Mouse (Mus musculus) limb, embryonic 13.5 days (tissue): ENCODE measurements at regions not wholly inside any gene's neighbourhood (a gene's known extent, or its start where the extent isn't known, plus 50 kb on each side); places are given as distances from the start of the nearest gene placed in this dataset.

ENCODE experiments used
- ATAC-seq: fragments of 200-750 bp; cut with Nextera tagmentation; 2 replicates; pipeline ENCODE4 v1.8.0; 2017; ENCODE audit warnings: low read depth, moderate number of reproducible peaks, moderate TSS enrichment; ENCODE audit not compliant: low FRiP score
- H3K27ac ChIP-seq: fragments of 300-500 bp; sonication (generic); 2 replicates; pipeline ENCODE4 v1.5.1; 2015; ENCODE audit warnings: inconsistent platforms, mild to moderate bottlenecking, moderate library complexity
- H3K27me3 ChIP-seq: fragments of 300-500 bp; sonication (generic); 2 replicates; pipeline ENCODE4 v1.6.1; 2015; ENCODE audit warnings: mild to moderate bottlenecking, inconsistent platforms
- H3K36me3 ChIP-seq: fragments of 300-500 bp; sonication (generic); 2 replicates; pipeline ENCODE4 v1.6.1; 2015; ENCODE audit warnings: inconsistent platforms, mild to moderate bottlenecking, moderate library complexity
- H3K4me1 ChIP-seq: fragments of 300-500 bp; sonication (generic); 2 replicates; pipeline ENCODE4 v1.6.1; 2015; ENCODE audit warnings: inconsistent platforms
- H3K4me2 ChIP-seq: fragments of 300-500 bp; sonication (generic); replicated peaks from 2 replicates; pipeline ENCODE4 v1.6.1; 2015; ENCODE audit warnings: inconsistent platforms, mild to moderate bottlenecking, moderate library complexity
- H3K4me3 ChIP-seq: fragments of 300-500 bp; sonication (generic); 2 replicates; pipeline ENCODE4 v1.5.1; 2015; ENCODE audit warnings: moderate library complexity, mild to moderate bottlenecking, inconsistent platforms
- H3K9ac ChIP-seq: fragments of 300-500 bp; sonication (generic); 2 replicates; pipeline ENCODE4 v1.6.1; 2015; ENCODE audit warnings: mild to moderate bottlenecking, inconsistent platforms
- H3K9me3 ChIP-seq: fragments of 300-500 bp; sonication (generic); 2 replicates; pipeline ENCODE4 v1.6.1; 2016; ENCODE audit warnings: inconsistent platforms
- WGBS: fragments of 180-500 bp; shearing (Covaris S2); methylation state at CpG from one replicate; pipeline ENCODE4 v1.1.7; 2015; 5-methylcytosine and 5-hydroxymethylcytosine counted together

GRCm38 (mm10) chr2:61490436-61491109, 87.8 kb upstream of the Tank start:
- H3K27me3 ChIP-seq = no peaks in the 10 kb centered on the region
- ATAC-seq = no peak
- no peak overlapping the region for H3K27ac ChIP-seq
- no peak overlapping the region for H3K4me3 ChIP-seq
- 80% methylated on average over 10 of the region's 10 CpGs for WGBS
- no peaks in the 10 kb centered on the region for H3K36me3 ChIP-seq
- no peak overlapping the region for H3K9ac ChIP-seq
- no peaks in the 10 kb centered on the region for H3K9me3 ChIP-seq
- no peak overlapping the region for H3K4me2 ChIP-seq
- no peaks in the 10 kb centered on the region for H3K4me1 ChIP-seq

- WGBS = 87% methylated on average over 10 of the region's 10 CpGs
These were observed 88.6 kb upstream of the Tank start for GRCm38 (mm10) chr2:61489762-61490161.

GRCm38 (mm10) chr2:61483820-61484219, 94.6 kb upstream of the Tank start:
- H3K9ac ChIP-seq = no peak overlapping the region
- no peaks in the 10 kb centered on the region for H3K4me1 ChIP-seq
- no peak overlapping the region for H3K4me2 ChIP-seq
- WGBS = 71% methylated on average over 1 of the region's 1 CpGs
- ATAC-seq = no peak
- H3K9me3 ChIP-seq = no peaks in the 10 kb centered on the region
- H3K27me3 ChIP-seq = no peaks in the 10 kb centered on the region
- H3K4me3 ChIP-seq = no peak overlapping the region
- H3K36me3 ChIP-seq = no peaks in the 10 kb centered on the region
- H3K27ac ChIP-seq = no peak overlapping the region

More at GRCm38 (mm10) chr2:61489762-61490161, 88.6 kb upstream of the Tank start:
- Histone ChIP-seq H3K9me3 (no peaks in the 10 kb centered on the region), H3K36me3 (no peaks in the 10 kb centered on the region), H3K4me3 (no peak overlapping the region), H3K4me1 (no peaks in the 10 kb centered on the region), H3K27me3 (no peaks in the 10 kb centered on the region), H3K4me2 (no peak overlapping the region), H3K9ac (no peak overlapping the region), H3K27ac (no peak overlapping the region)
- no peak for ATAC-seq

DNA sequence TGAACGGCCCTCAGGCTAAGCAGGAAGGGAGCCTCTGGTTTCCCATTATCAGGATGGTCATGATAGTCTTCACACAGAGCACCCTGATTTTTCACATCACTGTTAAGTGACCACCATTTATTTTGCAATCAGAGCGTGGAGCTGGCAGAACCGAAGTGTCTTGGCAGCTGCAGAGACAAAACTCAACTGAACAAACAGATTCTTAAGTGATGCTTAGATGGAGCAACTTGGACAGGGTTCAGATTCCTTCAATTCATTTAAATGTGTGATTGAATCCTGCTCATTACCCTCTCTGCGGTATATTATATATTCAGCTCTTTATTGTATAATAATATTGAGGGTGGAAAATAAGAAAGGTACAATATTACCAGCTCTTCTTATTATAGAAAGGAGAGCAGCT, 101.7 kb upstream of the Tank start:
- H3K9ac ChIP-seq = no peak overlapping the region
- no peaks in the 10 kb centered on the region for H3K36me3 ChIP-seq
- H3K4me2 ChIP-seq = no peak overlapping the region
- no peaks in the 10 kb centered on the region for H3K4me1 ChIP-seq
- no peaks in the 10 kb centered on the region for H3K27me3 ChIP-seq
- H3K27ac ChIP-seq = no peak overlapping the region
- no peaks in the 10 kb centered on the region for H3K9me3 ChIP-seq
- H3K4me3 ChIP-seq = no peak overlapping the region
- ATAC-seq = no peak
- 91% methylated on average over 4 of the region's 4 CpGs for WGBS

- no peak overlapping the region for H3K9ac ChIP-seq
- H3K9me3 ChIP-seq = no peaks in the 10 kb centered on the region
- H3K36me3 ChIP-seq = no peaks in the 10 kb centered on the region
- no peak overlapping the region for H3K4me3 ChIP-seq
- no peak overlapping the region for H3K27ac ChIP-seq
- no peaks in the 10 kb centered on the region for H3K27me3 ChIP-seq
- no peaks in the 10 kb centered on the region for H3K4me1 ChIP-seq
- no peak for ATAC-seq
- 82% methylated on average over 10 of the region's 10 CpGs for WGBS
- H3K4me2 ChIP-seq = no peak overlapping the region
These were observed 103.8 kb upstream of the Tank start for GRCm38 (mm10) chr2:61474626-61475025.

DNA sequence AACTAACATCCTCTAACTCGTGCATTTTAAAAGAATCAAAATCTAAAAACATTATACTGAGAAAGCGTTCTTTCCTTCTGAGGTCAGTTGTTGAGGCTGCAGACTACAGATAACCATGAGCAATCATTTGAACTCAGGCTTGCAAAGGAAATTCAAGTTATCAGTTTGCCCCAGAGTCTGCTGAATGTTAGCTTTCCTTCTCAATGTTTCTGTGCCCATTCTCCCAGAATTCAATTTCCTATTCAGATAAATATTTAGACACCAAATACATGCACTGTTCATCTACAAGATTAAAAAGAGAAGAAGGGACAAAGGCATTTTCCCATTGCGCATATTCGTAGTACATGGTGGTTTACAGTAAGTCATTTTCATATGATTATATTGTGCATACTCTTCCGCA, 107.9 kb upstream of the Tank start:
- no peak overlapping the region for H3K4me2 ChIP-seq

DNA sequence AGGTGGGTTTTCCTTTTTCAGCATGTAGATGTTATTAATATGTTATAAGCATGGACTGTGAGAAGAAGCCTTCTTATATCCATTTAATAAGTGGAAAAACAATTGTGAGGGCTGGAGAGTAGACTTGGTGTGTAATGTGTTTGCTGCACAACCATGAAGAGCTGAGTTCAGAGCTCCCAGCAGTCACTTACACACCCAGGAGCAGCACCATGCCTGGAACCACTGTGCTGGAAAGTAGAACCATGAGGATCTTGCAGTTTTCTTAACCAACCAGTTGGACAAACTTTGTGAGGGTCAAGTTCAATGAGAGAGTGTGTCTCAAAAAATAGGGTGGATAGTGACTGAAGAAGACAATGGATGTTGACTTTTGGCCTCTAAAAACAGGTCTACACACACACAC, 108.3 kb upstream of the Tank start:
- H3K4me1 ChIP-seq = no peaks in the 10 kb centered on the region
- H3K9ac ChIP-seq = no peak overlapping the region
- no peaks in the 10 kb centered on the region for H3K9me3 ChIP-seq
- no peaks in the 10 kb centered on the region for H3K36me3 ChIP-seq
- no peak overlapping the region for H3K4me3 ChIP-seq
- no peak overlapping the region for H3K27ac ChIP-seq
- ATAC-seq = no peak
- H3K27me3 ChIP-seq = no peaks in the 10 kb centered on the region
- H3K4me2 ChIP-seq = no peak overlapping the region

More for the DNA sequence above, 107.9 kb upstream of the Tank start:
- no peak for ATAC-seq
- Histone ChIP-seq H3K9me3 (no peaks in the 10 kb centered on the region), H3K27me3 (no peaks in the 10 kb centered on the region), H3K9ac (no peak overlapping the region), H3K4me3 (no peak overlapping the region), H3K27ac (no peak overlapping the region), H3K4me1 (no peaks in the 10 kb centered on the region), H3K36me3 (no peaks in the 10 kb centered on the region)
- 88% methylated on average over 5 of the region's 5 CpGs for WGBS

GRCm38 (mm10) chr2:61455902-61456301, 122.5 kb upstream of the Tank start:
- no peak for ATAC-seq
- Histone ChIP-seq H3K4me3 (no peak overlapping the region), H3K9ac (no peak overlapping the region), H3K27ac (no peak overlapping the region), H3K4me2 (no peak overlapping the region), H3K4me1 (peaks cover 10% of the 10 kb centered on the region; the same call in 1 of the 2 replicates), H3K9me3 (no peaks in the 10 kb centered on the region), H3K36me3 (no peaks in the 10 kb centered on the region), H3K27me3 (no peaks in the 10 kb centered on the region)
- 22% methylated on average over 5 of the region's 5 CpGs for WGBS

DNA sequence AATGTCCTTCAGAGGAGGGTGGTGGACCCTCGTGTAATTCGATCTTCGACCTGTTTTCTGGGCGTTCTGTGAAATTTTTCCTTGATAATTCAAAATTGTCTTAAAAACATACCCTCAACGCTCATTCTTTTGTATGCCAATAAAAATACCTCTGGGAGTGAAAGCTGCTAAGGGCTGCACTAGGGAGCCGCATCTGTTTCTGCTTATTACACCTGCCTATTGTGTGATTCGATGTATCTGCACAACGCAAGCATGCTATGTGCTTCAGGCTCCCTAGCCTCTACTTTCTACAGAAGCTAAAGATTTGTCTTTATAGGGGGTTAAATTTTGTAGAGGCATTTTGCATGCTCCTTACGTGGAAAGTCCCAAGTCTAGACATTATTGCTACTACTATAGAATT, 123.7 kb upstream of the Tank start:
- H3K27ac ChIP-seq = no peak overlapping the region
- 11% methylated on average over 9 of the region's 9 CpGs for WGBS
- no peaks in the 10 kb centered on the region for H3K9me3 ChIP-seq
- no peaks in the 10 kb centered on the region for H3K36me3 ChIP-seq
- peaks cover 10% of the 10 kb centered on the region; the same call in 1 of the 2 replicates for H3K4me1 ChIP-seq
- H3K4me3 ChIP-seq = peak overlapping the region; percentile 39; the same call in 1 of the 2 replicates
- no peak overlapping the region for H3K9ac ChIP-seq
- no peaks in the 10 kb centered on the region for H3K27me3 ChIP-seq
- H3K4me2 ChIP-seq = peak overlapping the region; percentile 59
- peak; percentile 45; the same call in 1 of the 2 replicates for ATAC-seq

GRCm38 (mm10) chr2:61454311-61454728, 124.1 kb upstream of the Tank start:
- H3K27me3 ChIP-seq = no peaks in the 10 kb centered on the region
- peak; percentile 89 for ATAC-seq
- no peaks in the 10 kb centered on the region for H3K36me3 ChIP-seq
- H3K4me3 ChIP-seq = peak overlapping the region; percentile 39
- H3K4me1 ChIP-seq = peaks cover 10% of the 10 kb centered on the region; the same call in 1 of the 2 replicates
- H3K9ac ChIP-seq = no peak overlapping the region
- WGBS = under 1% methylated on average over 12 of the region's 12 CpGs
- H3K9me3 ChIP-seq = no peaks in the 10 kb centered on the region
- H3K27ac ChIP-seq = peak overlapping the region; percentile 81; the same call in 1 of the 2 replicates
- H3K4me2 ChIP-seq = peak overlapping the region; percentile 59

DNA sequence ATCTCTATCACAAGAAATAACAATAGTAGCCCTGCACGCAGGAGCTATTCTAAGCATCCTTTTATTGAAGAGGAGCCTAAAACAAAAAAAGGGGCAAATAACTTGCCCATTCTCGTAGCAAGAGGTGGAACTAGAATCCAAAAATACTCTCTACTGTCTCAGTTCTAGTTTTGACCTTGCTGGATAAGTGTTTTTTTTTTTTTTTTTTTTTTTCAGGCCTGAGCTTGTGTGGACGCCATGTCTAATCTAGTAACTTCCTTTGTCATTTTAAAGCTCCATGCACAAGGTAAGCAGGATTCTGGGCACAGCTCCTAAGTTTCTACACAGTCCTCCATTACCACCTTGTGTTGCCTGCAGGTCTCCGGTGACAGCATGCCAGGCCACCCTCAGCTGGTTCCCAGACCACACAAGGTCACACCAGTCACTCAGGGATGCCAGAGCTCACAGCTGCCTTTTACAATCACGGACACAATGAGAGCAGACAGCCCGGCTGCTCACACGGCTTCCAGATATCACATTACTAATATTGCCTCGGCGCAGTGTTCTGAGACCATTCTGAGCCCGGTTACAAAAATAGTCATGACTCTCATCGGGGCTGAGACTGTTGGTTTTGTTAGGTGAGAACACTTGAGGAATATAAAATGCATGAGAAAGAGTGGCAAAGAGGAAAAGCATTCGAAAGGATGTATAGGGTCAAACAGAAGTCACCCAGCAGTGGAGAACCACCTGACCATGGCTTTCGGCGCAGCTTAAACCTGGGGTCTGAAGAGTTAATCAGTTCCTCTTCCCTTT, 124.7 kb upstream of the Tank start:
- Histone ChIP-seq H3K4me3 (peak overlapping the region; percentile 39), H3K9ac (no peak overlapping the region), H3K4me1 (peaks cover 10% of the 10 kb centered on the region; the same call in 1 of the 2 replicates), H3K9me3 (no peaks in the 10 kb centered on the region), H3K27me3 (no peaks in the 10 kb centered on the region), H3K36me3 (no peaks in the 10 kb centered on the region), H3K27ac (peak overlapping the region; percentile 81; the same call in 1 of the 2 replicates), H3K4me2 (peak overlapping the region; percentile 59)
- WGBS = 17% methylated on average over 14 of the region's 14 CpGs
- ATAC-seq = peak; percentile 83

DNA sequence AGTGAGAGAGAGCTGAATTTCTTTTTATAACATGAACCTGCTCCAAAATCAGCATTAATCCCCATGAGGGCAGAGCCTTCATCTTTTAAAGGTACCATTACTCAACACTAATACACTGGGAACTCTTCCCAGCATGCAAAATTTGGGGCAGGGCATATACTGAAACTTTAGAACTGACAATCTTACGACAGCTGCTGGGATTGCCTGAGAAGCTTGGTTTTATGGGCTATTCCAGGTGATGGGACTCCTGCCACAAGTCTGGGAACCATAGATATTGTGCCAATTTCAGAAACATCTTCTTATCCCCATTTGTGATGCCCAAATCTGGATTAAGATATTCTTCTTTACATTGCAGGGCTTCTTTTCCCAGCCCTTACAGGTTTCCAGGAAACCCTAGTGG, 125.8 kb upstream of the Tank start:
- 76% methylated on average over 1 of the region's 1 CpGs for WGBS
- H3K27ac ChIP-seq = no peak overlapping the region
- peaks cover 10% of the 10 kb centered on the region; the same call in 1 of the 2 replicates for H3K4me1 ChIP-seq
- H3K27me3 ChIP-seq = no peaks in the 10 kb centered on the region
- no peak overlapping the region for H3K4me3 ChIP-seq
- no peak overlapping the region for H3K4me2 ChIP-seq
- no peak for ATAC-seq
- no peaks in the 10 kb centered on the region for H3K36me3 ChIP-seq
- H3K9ac ChIP-seq = no peak overlapping the region
- no peaks in the 10 kb centered on the region for H3K9me3 ChIP-seq
